Mouse (Mus musculus) liver, embryonic 14.5 days (tissue): Measurements from ENCODE around the gene Vav3.

Experiments used
- CTCF ChIP-seq: IDR thresholded peaks from 2 replicates; pipeline ENCODE4 v1.5.1; 2016; ENCODE audit warnings: antibody characterized with exemption, low read depth, control low read depth
- EP300 ChIP-seq: IDR thresholded peaks from 2 replicates; pipeline ENCODE4 v1.6.1; 2016; ENCODE audit warnings: antibody characterized with exemption, low read depth

- TF ChIP-seq CTCF (no peak), EP300 (no peak)
Measured at GRCm38 (mm10) chr3:109311875-109312274, 28.6 kb upstream of the Vav3 start.
